Comparison of ENCODE assay signal across 8 mouse cellular contexts in the genomic region with DNA sequence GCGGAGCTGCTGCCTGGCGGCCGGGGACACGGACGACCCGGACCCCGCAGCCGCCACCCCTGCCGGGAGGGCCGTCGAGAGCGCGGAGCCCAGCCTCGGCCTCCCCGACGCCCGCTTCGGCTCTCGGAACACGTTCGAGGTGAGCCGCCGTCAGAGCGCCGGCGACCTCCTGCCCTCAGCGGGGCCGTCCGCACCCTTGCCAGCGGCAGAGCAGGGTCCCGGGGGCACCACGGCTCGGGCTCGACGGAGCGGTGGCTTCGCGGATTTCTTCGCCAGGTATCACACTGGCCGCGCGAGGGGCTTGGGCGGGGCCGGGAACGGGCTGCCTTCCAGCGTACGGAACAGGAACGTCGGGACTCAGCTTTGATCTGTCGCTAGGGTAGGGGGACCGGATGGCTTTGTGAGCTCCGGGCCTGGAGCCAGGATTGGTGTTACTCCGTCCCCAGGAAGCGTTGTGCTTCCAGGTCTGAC. TPM values are rescaled to one million over a fixed set of nuclear protein-coding genes. Genes with fewer than 3 reads are reported as not detected.
A peak's percentile ranks its signal among the peaks of the same experiment; 100 is the strongest.
DNase-seq lines count a peak whose midpoint lies in the region; ATAC-seq and TF ChIP-seq lines count a peak whose summit lies in the region.

No protein-coding gene starts in this region.

- TF ChIP-seq CTCF in C2C12 (IDR thresholded peaks at IDR 0.05; ENCODE audit: control insufficient read depth, insufficient read depth, insufficient read length), result no peak

- H3K27me3 ChIP-seq in C2C12 (ENCODE audit: control insufficient read depth, insufficient read depth, insufficient read length), result peaks cover 20% of the 10 kb centered on the region
- H3K27me3 ChIP-seq in embryonic facial prominence, embryonic 13.5 days, result no peaks in the 10 kb centered on the region
- H3K27me3 ChIP-seq in midbrain, embryonic 15.5 days (replicated peaks), result no peaks in the 10 kb centered on the region
- no peaks in the 10 kb centered on the region for H3K27me3 ChIP-seq in stomach, embryonic 15.5 days (replicated peaks)

- under 1% methylated on average over 53 of the region's 54 CpGs for WGBS in embryonic facial prominence, embryonic 13.5 days
- under 1% methylated on average over 54 of the region's 54 CpGs for WGBS in midbrain, embryonic 15.5 days
- WGBS in stomach, embryonic 15.5 days, result under 1% methylated on average over 54 of the region's 54 CpGs

- peak overlapping the region; percentile 83 for H3K27ac ChIP-seq in embryonic facial prominence, embryonic 13.5 days
- peak overlapping the region; percentile 93 for H3K27ac ChIP-seq in midbrain, embryonic 15.5 days
- H3K27ac ChIP-seq in stomach, embryonic 15.5 days, result peak overlapping the region; percentile 86

- peak overlapping the region; percentile 82 for H3K9ac ChIP-seq in embryonic facial prominence, embryonic 13.5 days
- peak overlapping the region; percentile 89 for H3K9ac ChIP-seq in midbrain, embryonic 15.5 days
- peak overlapping the region; percentile 66 for H3K9ac ChIP-seq in stomach, embryonic 15.5 days

- H3K36me3 ChIP-seq in C2C12 (ENCODE audit: control insufficient read depth, insufficient read depth), result no peaks in the 10 kb centered on the region
- H3K36me3 ChIP-seq in embryonic facial prominence, embryonic 13.5 days, result peaks cover 3% of the 10 kb centered on the region; the same call in 1 of the 2 replicates
- no peaks in the 10 kb centered on the region for H3K36me3 ChIP-seq in midbrain, embryonic 15.5 days (replicated peaks)
- no peaks in the 10 kb centered on the region for H3K36me3 ChIP-seq in stomach, embryonic 15.5 days

- peak overlapping the region; percentile 38 for H3K4me3 ChIP-seq in C2C12 (ENCODE audit: insufficient read depth, poor library complexity, severe bottlenecking)
- H3K4me3 ChIP-seq in embryonic facial prominence, embryonic 13.5 days, result peak overlapping the region; percentile 72
- peak overlapping the region; percentile 91 for H3K4me3 ChIP-seq in midbrain, embryonic 15.5 days
- peak overlapping the region; percentile 81 for H3K4me3 ChIP-seq in stomach, embryonic 15.5 days (replicated peaks)

- peak overlapping the region; percentile 39 for H3ac ChIP-seq in C2C12 (ENCODE audit: control insufficient read depth, insufficient read length, low read depth)

- ATAC-seq in embryonic facial prominence, embryonic 13.5 days (ENCODE audit: insufficient number of reproducible peaks, insufficient read depth, low FRiP score, low TSS enrichment, low read depth), result peak; percentile 57
- ATAC-seq in midbrain, embryonic 15.5 days (replicated peaks), result peak; percentile 71
- peak; percentile 16 for ATAC-seq in stomach, embryonic 15.5 days (ENCODE audit: insufficient read depth, low FRiP score, low read depth)

- H3K9me3 ChIP-seq in embryonic facial prominence, embryonic 13.5 days, result no peaks in the 10 kb centered on the region
- no peaks in the 10 kb centered on the region for H3K9me3 ChIP-seq in midbrain, embryonic 15.5 days
- H3K9me3 ChIP-seq in stomach, embryonic 15.5 days, result no peaks in the 10 kb centered on the region

- H3K4me2 ChIP-seq in embryonic facial prominence, embryonic 13.5 days, result peak overlapping the region; percentile 70
- H3K4me2 ChIP-seq in midbrain, embryonic 15.5 days, result peak overlapping the region; percentile 50
- peak overlapping the region; percentile 73 for H3K4me2 ChIP-seq in stomach, embryonic 15.5 days

- no peaks in the 10 kb centered on the region for H3K79me2 ChIP-seq in C2C12 (ENCODE audit: control insufficient read depth, insufficient read depth)

- H3K4me1 ChIP-seq in embryonic facial prominence, embryonic 13.5 days, result peaks cover 7% of the 10 kb centered on the region; the same call in 1 of the 2 replicates
- H3K4me1 ChIP-seq in midbrain, embryonic 15.5 days, result peaks cover 20% of the 10 kb centered on the region
- no peaks in the 10 kb centered on the region for H3K4me1 ChIP-seq in stomach, embryonic 15.5 days

- DNase-seq in adrenal gland, postnatal 25 days, result peak; percentile 61
- peak; percentile 63 for DNase-seq in heart, adult 8-10 months (ENCODE audit: low spot score)
- DNase-seq in kidney, adult 18-20 months, result peak; percentile 65
- peak; percentile 71 for DNase-seq in liver

- no peaks in the 10 kb centered on the region for H3K79me3 ChIP-seq in C2C12 (ENCODE audit: low read depth)

TF ChIP-seq in C2C12, 6 proteins besides CTCF, POLR2A, EP300 and RAD21:
- no peak for TF ChIP-seq CEBPB (IDR thresholded peaks at IDR 0.05; ENCODE audit: low read depth)
- TF ChIP-seq USF1 (IDR thresholded peaks at IDR 0.05; ENCODE audit: low read depth), result no peak
- no peak for TF ChIP-seq MYOG (IDR thresholded peaks at IDR 0.05; ENCODE audit: control insufficient read depth, extremely low read depth, insufficient read length)
- no peak for TF ChIP-seq MYOD1 (IDR thresholded peaks at IDR 0.05; ENCODE audit: control insufficient read depth, insufficient read length, low read depth)
- no peak for TF ChIP-seq MAX (IDR thresholded peaks at IDR 0.05)
- TF ChIP-seq FOSL1 (IDR thresholded peaks at IDR 0.05; ENCODE audit: insufficient read depth, low read length, poor library complexity, severe bottlenecking), result no peak
TF ChIP-seq in C2C12: peak in this region for 0.

RNA-seq across cellular contexts. Expression of a gene that starts 0.8 kb away (rescaled TPM):
- 0.13 TPM for polyA plus RNA-seq in C2C12 (2012; fragmentation: generic; extraction: Trizol)
- total RNA-seq in adrenal gland, postnatal 25 days (2021), result 9.3 and 9.9 TPM in 2 replicates
- 3.5 and 3.7 TPM in 2 replicates for polyA plus RNA-seq in embryonic facial prominence, embryonic 13.5 days (2015; fragmentation: Nextera tagmentation; extraction: Ambion mirVana)
- 1 to 10 TPM; 5.5 to 6.7 (median 6.3) TPM for total RNA-seq in heart, adult 8-10 months (2022)
- 5.7 and 6.1 TPM in 2 replicates for polyA plus RNA-seq in midbrain, embryonic 15.5 days (2015; fragmentation: Nextera tagmentation; extraction: Ambion mirVana)
- polyA plus RNA-seq in stomach, embryonic 15.5 days (2015; fragmentation: Nextera tagmentation; extraction: Ambion mirVana), result 2.4 and 2.6 TPM in 2 replicates

RNA-seq across cellular contexts. Expression of a gene that starts 18.2 kb away (rescaled TPM):
- polyA plus RNA-seq in C2C12 (2012; fragmentation: generic; extraction: Trizol), result 4.4 TPM
- total RNA-seq in adrenal gland, postnatal 25 days (2021), result 16.1 and 17.7 TPM in 2 replicates
- 8.1 and 8.4 TPM in 2 replicates for polyA plus RNA-seq in embryonic facial prominence, embryonic 13.5 days (2015; fragmentation: Nextera tagmentation; extraction: Ambion mirVana)
- total RNA-seq in heart, adult 8-10 months (2022), result 1 to 10 TPM; 6.6 to 6.9 (median 6.7) TPM
- 4.7 and 4.8 TPM in 2 replicates for polyA plus RNA-seq in midbrain, embryonic 15.5 days (2015; fragmentation: Nextera tagmentation; extraction: Ambion mirVana)
- 6.9 and 7.6 TPM in 2 replicates for polyA plus RNA-seq in stomach, embryonic 15.5 days (2015; fragmentation: Nextera tagmentation; extraction: Ambion mirVana)

Comparison
In these comparisons a context has a peak if more than half of its experiments do, and no peak if none do; other contexts are left out.
1. Peak in every context shown above with its lines: DNase-seq, ATAC-seq, H3K4me3 ChIP-seq and H3K27ac ChIP-seq.
2. H3K4me3 ChIP-seq: peak in every context shown above with its lines; median percentile 91 in midbrain, embryonic 15.5 days; 81 in stomach, embryonic 15.5 days; 72 in embryonic facial prominence, embryonic 13.5 days; 38 in C2C12.
3. ATAC-seq: peak in every context shown above with its lines; median percentile 71 in midbrain, embryonic 15.5 days; 57 in embryonic facial prominence, embryonic 13.5 days; 16 in stomach, embryonic 15.5 days.